In the genomic region with DNA sequence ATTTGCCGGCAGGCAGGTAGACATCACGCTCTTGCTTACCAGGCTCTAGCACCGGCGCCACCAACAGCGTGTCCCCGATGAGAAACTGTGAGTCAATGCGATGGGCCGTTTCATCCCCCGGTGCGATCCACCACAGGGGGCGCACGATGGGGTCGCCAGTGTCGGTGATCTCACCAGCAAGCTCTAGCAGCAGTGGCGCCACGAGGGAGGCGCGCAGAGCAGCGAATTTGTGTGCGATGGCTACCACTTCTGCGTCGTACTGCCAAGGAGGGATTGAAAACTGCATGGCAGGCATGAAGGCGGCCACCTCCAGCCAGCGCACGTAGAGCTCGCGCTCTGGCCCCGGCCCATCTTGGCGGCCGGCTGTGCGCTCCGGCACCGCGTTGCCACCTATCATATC, we compare ENCODE assay signal across 9 mouse cellular contexts. TPM values are rescaled to one million over a fixed set of nuclear protein-coding genes. Genes with fewer than 3 reads are reported as not detected.
DNase-seq lines count a peak whose midpoint lies in the region; ATAC-seq and TF ChIP-seq lines count a peak whose summit lies in the region.
"Had no signal": no experiment of that assay in that cellular context is flagged by ENCODE, and none has a peak within 500 bp of the region (broad histone marks: within the 10 kb centered on the region; RNA-seq: fewer than 3 reads in every experiment).

No protein-coding gene starts in this region.

- no peaks in the 10 kb centered on the region for H3K9me3 ChIP-seq in kidney, embryonic 16.5 days (ENCODE audit: low read length)
- H3K9me3 ChIP-seq in heart, postnatal 0 days (replicated peaks; ENCODE audit: control insufficient read depth, low read length): no peaks in the 10 kb centered on the region
- H3K9me3 ChIP-seq in liver, embryonic 16.5 days (replicated peaks; ENCODE audit: control insufficient read depth, low read length): no peaks in the 10 kb centered on the region

- H3K27ac ChIP-seq in kidney, embryonic 16.5 days (ENCODE audit: low read length): no peak overlapping the region
- no peak overlapping the region for H3K27ac ChIP-seq in heart, postnatal 0 days (ENCODE audit: low read depth)
- no peak overlapping the region for H3K27ac ChIP-seq in liver, embryonic 16.5 days (ENCODE audit: low read length)

- no peak for TF ChIP-seq EP300 in heart, postnatal 0 days (IDR thresholded peaks at IDR 0.05; ENCODE audit: low read depth)

- DNase-seq in kidney, adult 9 months: no peak
- no peak for DNase-seq in heart, postnatal 0 days (ENCODE audit: low spot score)
- DNase-seq in thymus, postnatal 0 days (ENCODE audit: low spot score): peak; percentile 49
- no peak for DNase-seq in urinary bladder, postnatal 10 days (ENCODE audit: low spot score)
- DNase-seq in adrenal gland, adult 2 months: no peak

- peak; percentile 31 for TF ChIP-seq CTCF in heart, postnatal 0 days (IDR thresholded peaks at IDR 0.05; ENCODE audit: low read depth)

- no peak; the same call in 1 of the 2 replicates for ATAC-seq in kidney, embryonic 16.5 days (ENCODE audit: low FRiP score, low TSS enrichment)
- ATAC-seq in common myeloid progenitor, adult 5-6 weeks (replicated peaks; ENCODE audit: low read depth, poor library complexity, severe bottlenecking): peak; percentile 61
- ATAC-seq in heart, postnatal 0 days (ENCODE audit: insufficient read depth, low read depth): no peak
- no peak for ATAC-seq in liver, embryonic 16.5 days (ENCODE audit: low read depth)

- 3% methylated on average over 34 of the region's 34 CpGs for WGBS in kidney, embryonic 16.5 days
- 15% methylated on average over 34 of the region's 34 CpGs for WGBS in heart, postnatal 0 days
- 3% methylated on average over 34 of the region's 34 CpGs for WGBS in liver, embryonic 16.5 days (ENCODE audit: insufficient replicate concordance)

- H3K9ac ChIP-seq in kidney, embryonic 16.5 days (replicated peaks; ENCODE audit: low read length): peak overlapping the region; percentile 35; the same call in 1 of the 2 replicates
- no peak overlapping the region for H3K9ac ChIP-seq in heart, postnatal 0 days (replicated peaks; ENCODE audit: low read depth, low read length)
- no peak overlapping the region for H3K9ac ChIP-seq in liver, embryonic 16.5 days (ENCODE audit: low read depth, low read length)

- H3K4me2 ChIP-seq in kidney, embryonic 16.5 days (replicated peaks; ENCODE audit: low read depth, low read length): peak overlapping the region; percentile 51
- peak overlapping the region; percentile 28 for H3K4me2 ChIP-seq in heart, postnatal 0 days (ENCODE audit: low read depth, low read length)
- H3K4me2 ChIP-seq in liver, embryonic 16.5 days (ENCODE audit: low read depth, low read length): peak overlapping the region; percentile 26

- peaks cover 57% of the 10 kb centered on the region for H3K27me3 ChIP-seq in kidney, embryonic 16.5 days (ENCODE audit: insufficient read depth, low read length)
- peaks cover 60% of the 10 kb centered on the region for H3K27me3 ChIP-seq in heart, postnatal 0 days (ENCODE audit: control insufficient read depth, insufficient read depth, low read length)
- peaks cover 59% of the 10 kb centered on the region for H3K27me3 ChIP-seq in liver, embryonic 16.5 days (ENCODE audit: control insufficient read depth, insufficient read depth, low read depth, low read length)

- peaks cover 36% of the 10 kb centered on the region for H3K4me1 ChIP-seq in kidney, embryonic 16.5 days (ENCODE audit: insufficient read depth, low read length)
- H3K4me1 ChIP-seq in heart, postnatal 0 days (ENCODE audit: control insufficient read depth, insufficient read depth): peaks cover 13% of the 10 kb centered on the region
- H3K4me1 ChIP-seq in liver, embryonic 16.5 days (ENCODE audit: control insufficient read depth, low read depth, low read length): peaks cover 19% of the 10 kb centered on the region

- peak overlapping the region; percentile 39 for H3K4me3 ChIP-seq in kidney, embryonic 16.5 days (ENCODE audit: low read length)
- H3K4me3 ChIP-seq in heart, postnatal 0 days (ENCODE audit: low read depth, low read length): peak overlapping the region; percentile 25
- H3K4me3 ChIP-seq in liver, embryonic 16.5 days (ENCODE audit: low read depth, low read length): no peak overlapping the region; the same call in 1 of the 2 replicates
- H3K4me3 ChIP-seq: myocyte had no signal

- no peaks in the 10 kb centered on the region for H3K36me3 ChIP-seq in kidney, embryonic 16.5 days (ENCODE audit: insufficient read depth, low read length)
- no peaks in the 10 kb centered on the region for H3K36me3 ChIP-seq in heart, postnatal 0 days (replicated peaks; ENCODE audit: control insufficient read depth, insufficient read depth, low read length)
- H3K36me3 ChIP-seq in liver, embryonic 16.5 days (ENCODE audit: control insufficient read depth, insufficient read depth): no peaks in the 10 kb centered on the region

RNA-seq across cellular contexts. Expression of a gene that starts 5.3 kb away (rescaled TPM):
- polyA plus RNA-seq in kidney, embryonic 16.5 days (2015; fragmentation: Nextera tagmentation; extraction: Ambion mirVana): 9.3 and 9.5 TPM in 2 replicates
- total RNA-seq in common myeloid progenitor, adult 5-6 weeks (2017): 0.09 TPM in 1 of 2 replicates, not detected in the other
- total RNA-seq in heart, postnatal 0 days (2014; rRNA removed; ENCODE audit: low replicate concordance): 6.3 and 9.3 TPM in 2 replicates
- 2.5 and 2.9 TPM in 2 replicates for polyA plus RNA-seq in heart, postnatal 0 days (2015; fragmentation: Nextera tagmentation; extraction: Ambion mirVana)
- 1.6 and 1.8 TPM in 2 replicates for polyA plus RNA-seq in liver, embryonic 16.5 days (2015; fragmentation: Nextera tagmentation; extraction: Ambion mirVana)
- 0.60 TPM in 2 replicates for polyA plus RNA-seq in thymus, postnatal 0 days (2015; fragmentation: Nextera tagmentation; extraction: Ambion mirVana)
- 10 to 100 TPM; 12.3 to 15.2 TPM for total RNA-seq in adrenal gland, adult 2 months (2021)
- polyA plus RNA-seq in adrenal gland, adult 2 months (2012; rRNA removed): 11.5 and 14.6 TPM in 2 replicates

RNA-seq across cellular contexts. Expression of a gene that starts 19.6 kb away (rescaled TPM):
- polyA plus RNA-seq in kidney, embryonic 16.5 days (2015; fragmentation: Nextera tagmentation; extraction: Ambion mirVana): 0.37 and 0.57 TPM in 2 replicates
- total RNA-seq in common myeloid progenitor, adult 5-6 weeks (2017): 0.58 TPM in 1 of 2 replicates, not detected in the other
- total RNA-seq in heart, postnatal 0 days (2014; rRNA removed; ENCODE audit: low replicate concordance): not detected in 2 replicates
- 0.18 and 1.0 TPM in 2 replicates for polyA plus RNA-seq in heart, postnatal 0 days (2015; fragmentation: Nextera tagmentation; extraction: Ambion mirVana)
- polyA plus RNA-seq in liver, embryonic 16.5 days (2015; fragmentation: Nextera tagmentation; extraction: Ambion mirVana): not detected in 2 replicates
- polyA plus RNA-seq in thymus, postnatal 0 days (2015; fragmentation: Nextera tagmentation; extraction: Ambion mirVana): 0.94 and 1.5 TPM in 2 replicates
- total RNA-seq in adrenal gland, adult 2 months (2021): under 1 TPM in 1 of 2 experiments, not detected in 1; 0.55 TPM
- polyA plus RNA-seq in adrenal gland, adult 2 months (2012; rRNA removed): 0.40 and 0.66 TPM in 2 replicates

RNA-seq across cellular contexts. Expression of a gene that starts 32.6 kb away (rescaled TPM):
- polyA plus RNA-seq in kidney, embryonic 16.5 days (2015; fragmentation: Nextera tagmentation; extraction: Ambion mirVana): 54.4 and 56.0 TPM in 2 replicates
- total RNA-seq in common myeloid progenitor, adult 5-6 weeks (2017): 21.6 and 32.4 TPM in 2 replicates
- 10.5 and 37.6 TPM in 2 replicates for total RNA-seq in heart, postnatal 0 days (2014; rRNA removed; ENCODE audit: low replicate concordance)
- 42.0 and 45.9 TPM in 2 replicates for polyA plus RNA-seq in heart, postnatal 0 days (2015; fragmentation: Nextera tagmentation; extraction: Ambion mirVana)
- polyA plus RNA-seq in liver, embryonic 16.5 days (2015; fragmentation: Nextera tagmentation; extraction: Ambion mirVana): 16.9 and 20.5 TPM in 2 replicates
- 28.5 and 31.0 TPM in 2 replicates for polyA plus RNA-seq in thymus, postnatal 0 days (2015; fragmentation: Nextera tagmentation; extraction: Ambion mirVana)
- 10 to 100 TPM; 32.8 to 33.0 TPM for total RNA-seq in adrenal gland, adult 2 months (2021)
- polyA plus RNA-seq in adrenal gland, adult 2 months (2012; rRNA removed): 4.9 and 5.6 TPM in 2 replicates

RNA-seq across cellular contexts. Expression of a gene that starts 32.9 kb away (rescaled TPM):
- polyA plus RNA-seq in kidney, embryonic 16.5 days (2015; fragmentation: Nextera tagmentation; extraction: Ambion mirVana): 5.8 and 6.5 TPM in 2 replicates
- total RNA-seq in common myeloid progenitor, adult 5-6 weeks (2017): 10.0 and 22.2 TPM in 2 replicates
- total RNA-seq in heart, postnatal 0 days (2014; rRNA removed; ENCODE audit: low replicate concordance): 2.9 and 3.4 TPM in 2 replicates
- 1.1 and 1.4 TPM in 2 replicates for polyA plus RNA-seq in heart, postnatal 0 days (2015; fragmentation: Nextera tagmentation; extraction: Ambion mirVana)
- 4.9 and 5.0 TPM in 2 replicates for polyA plus RNA-seq in liver, embryonic 16.5 days (2015; fragmentation: Nextera tagmentation; extraction: Ambion mirVana)
- 5.6 and 5.9 TPM in 2 replicates for polyA plus RNA-seq in thymus, postnatal 0 days (2015; fragmentation: Nextera tagmentation; extraction: Ambion mirVana)
- 1 to 10 TPM in 1 of 2 experiments, under 1 TPM in 1; 0.83 to 1.4 TPM for total RNA-seq in adrenal gland, adult 2 months (2021)
- polyA plus RNA-seq in adrenal gland, adult 2 months (2012; rRNA removed): 0.30 and 0.56 TPM in 2 replicates
